Mouse (Mus musculus): ENCODE results near the gene Igdcc3. TPM values are rescaled to one million over a fixed set of nuclear protein-coding genes. Genes with fewer than 3 reads are reported as not detected.

The Igdcc3 gene
- polyA plus RNA-seq, 1 experiment from 2014 or later: 450 TPM

- no peak overlapping the region for H3K4me3 ChIP-seq
- peaks cover 86% of the 10 kb centered on the region for H3K4me1 ChIP-seq
- peak overlapping the region; percentile 80 for H3K27ac ChIP-seq (replicated peaks)
- H3K27me3 ChIP-seq (ENCODE audit: low read depth, poor library complexity, severe bottlenecking): no peaks in the 10 kb centered on the region
- no peaks in the 10 kb centered on the region for H3K9me3 ChIP-seq (replicated peaks)
- WGBS: 69% methylated on average over 7 of the region's 7 CpGs
- peaks cover 25% of the 10 kb centered on the region for H3K36me3 ChIP-seq
- no peak for DNase-seq (ENCODE audit: low spot score)
Measured at GRCm38 (mm10) chr9:65190306-65190705, 49.3 kb downstream of the Igdcc3 start.

- H3K27ac ChIP-seq (replicated peaks): peak overlapping the region; percentile 80
- DNase-seq (ENCODE audit: low spot score): peak; percentile 58
Measured at GRCm38 (mm10) chr9:65191389-65191754, 50.4 kb downstream of the Igdcc3 start.

GRCm38 (mm10) chr9:65191755-65192469 is 50.9 kb downstream of the Igdcc3 start:
- H3K9me3 ChIP-seq (replicated peaks): no peaks in the 10 kb centered on the region
- H3K27me3 ChIP-seq (ENCODE audit: low read depth, poor library complexity, severe bottlenecking): no peaks in the 10 kb centered on the region
- peaks cover 85% of the 10 kb centered on the region for H3K4me1 ChIP-seq
- WGBS: 20% methylated on average over 8 of the region's 8 CpGs
- H3K4me3 ChIP-seq: peak overlapping the region; percentile 5; the same call in 1 of the 2 replicates
- H3K36me3 ChIP-seq: peaks cover 10% of the 10 kb centered on the region
- DNase-seq (ENCODE audit: low spot score): no peak
- H3K27ac ChIP-seq (replicated peaks): peak overlapping the region; percentile 80

More at GRCm38 (mm10) chr9:65191389-65191754, 50.4 kb downstream of the Igdcc3 start:
- Histone ChIP-seq H3K4me3 (peak overlapping the region; percentile 5; the same call in 1 of the 2 replicates), H3K27me3 (ENCODE audit: low read depth, poor library complexity, severe bottlenecking) (no peaks in the 10 kb centered on the region), H3K4me1 (peaks cover 86% of the 10 kb centered on the region), H3K9me3 (replicated peaks) (no peaks in the 10 kb centered on the region), H3K36me3 (peaks cover 14% of the 10 kb centered on the region)
- WGBS: 28% methylated on average over 2 of the region's 2 CpGs

- 70% methylated on average over 12 of the region's 12 CpGs for WGBS
- no peak for DNase-seq (ENCODE audit: low spot score)
- Histone ChIP-seq H3K27me3 (ENCODE audit: low read depth, poor library complexity, severe bottlenecking) (no peaks in the 10 kb centered on the region), H3K4me1 (peaks cover 84% of the 10 kb centered on the region), H3K4me3 (no peak overlapping the region), H3K27ac (replicated peaks) (peak overlapping the region; percentile 5), H3K9me3 (replicated peaks) (no peaks in the 10 kb centered on the region), H3K36me3 (peaks cover 4% of the 10 kb centered on the region; the same call in 1 of the 2 replicates)
Measured at GRCm38 (mm10) chr9:65193214-65193613, 52.2 kb downstream of the Igdcc3 start.

- H3K4me1 ChIP-seq: peaks cover 85% of the 10 kb centered on the region
- no peaks in the 10 kb centered on the region for H3K27me3 ChIP-seq (ENCODE audit: low read depth, poor library complexity, severe bottlenecking)
- peak within 1 kb of the TSS; percentile 90 for H3K27ac ChIP-seq (replicated peaks)
- H3K9me3 ChIP-seq (replicated peaks): no peaks in the 10 kb centered on the region
- no peak for DNase-seq (ENCODE audit: low spot score)
- 88% methylated on average over 4 of the region's 4 CpGs for WGBS
- H3K36me3 ChIP-seq: no peaks in the 10 kb centered on the region
- H3K4me3 ChIP-seq: 0 out of 2 replicates have a peak within 1 kb of the TSS, but pooled peaks have one; percentile 7
Measured at GRCm38 (mm10) chr9:65195053-65195452, 54.1 kb downstream of the Igdcc3 start, which contains the start of gene Parp16. Gene Parp16 (plus strand): TSS chr9:65195353.

GRCm38 (mm10) chr9:65195621-65195981 is 54.6 kb downstream of the Igdcc3 start:
- peak; percentile 36 for DNase-seq (ENCODE audit: low spot score)
- WGBS: 63% methylated on average over 8 of the region's 8 CpGs
- Histone ChIP-seq H3K4me1 (peaks cover 85% of the 10 kb centered on the region), H3K27ac (replicated peaks) (peak overlapping the region; percentile 90), H3K27me3 (ENCODE audit: low read depth, poor library complexity, severe bottlenecking) (no peaks in the 10 kb centered on the region), H3K4me3 (0 out of 2 replicates have a peak overlapping the region, but pooled peaks have one; percentile 7), H3K9me3 (replicated peaks) (no peaks in the 10 kb centered on the region), H3K36me3 (no peaks in the 10 kb centered on the region)

GRCm38 (mm10) chr9:65195982-65196737 is 55.2 kb downstream of the Igdcc3 start:
- peak overlapping the region; percentile 90 for H3K27ac ChIP-seq (replicated peaks)
- H3K27me3 ChIP-seq (ENCODE audit: low read depth, poor library complexity, severe bottlenecking): no peaks in the 10 kb centered on the region
- WGBS: 5% methylated on average over 9 of the region's 9 CpGs
- peak; percentile 70 for DNase-seq (ENCODE audit: low spot score)
- peak overlapping the region; percentile 10; the same call in 1 of the 2 replicates for H3K4me3 ChIP-seq
- H3K36me3 ChIP-seq: no peaks in the 10 kb centered on the region
- H3K9me3 ChIP-seq (replicated peaks): no peaks in the 10 kb centered on the region
- H3K4me1 ChIP-seq: peaks cover 80% of the 10 kb centered on the region

- WGBS: 24% methylated on average over 26 of the region's 26 CpGs
- DNase-seq (ENCODE audit: low spot score): peak; percentile 87
- no peaks in the 10 kb centered on the region for H3K27me3 ChIP-seq (ENCODE audit: low read depth, poor library complexity, severe bottlenecking)
- H3K4me3 ChIP-seq: peak overlapping the region; percentile 10
- peak overlapping the region; percentile 90 for H3K27ac ChIP-seq (replicated peaks)
- H3K36me3 ChIP-seq: no peaks in the 10 kb centered on the region
- H3K4me1 ChIP-seq: peaks cover 72% of the 10 kb centered on the region
- H3K9me3 ChIP-seq (replicated peaks): no peaks in the 10 kb centered on the region
Measured at GRCm38 (mm10) chr9:65196738-65197569, 56.0 kb downstream of the Igdcc3 start.

GRCm38 (mm10) chr9:65197826-65198225 is 56.8 kb downstream of the Igdcc3 start:
- H3K4me3 ChIP-seq: no peak overlapping the region
- H3K27ac ChIP-seq (replicated peaks): peak overlapping the region; percentile 42; the same call in 1 of the 2 replicates
- peaks cover 70% of the 10 kb centered on the region for H3K4me1 ChIP-seq
- no peaks in the 10 kb centered on the region for H3K9me3 ChIP-seq (replicated peaks)
- H3K27me3 ChIP-seq (ENCODE audit: low read depth, poor library complexity, severe bottlenecking): no peaks in the 10 kb centered on the region
- no peaks in the 10 kb centered on the region for H3K36me3 ChIP-seq
- WGBS: 83% methylated on average over 6 of the region's 6 CpGs
- no peak for DNase-seq (ENCODE audit: low spot score)

- Histone ChIP-seq H3K9me3 (replicated peaks) (no peaks in the 10 kb centered on the region), H3K36me3 (no peaks in the 10 kb centered on the region), H3K27me3 (ENCODE audit: low read depth, poor library complexity, severe bottlenecking) (no peaks in the 10 kb centered on the region), H3K27ac (replicated peaks) (peak overlapping the region; percentile 64), H3K4me3 (no peak overlapping the region), H3K4me1 (peaks cover 53% of the 10 kb centered on the region)
- 69% methylated on average over 7 of the region's 7 CpGs for WGBS
- no peak for DNase-seq (ENCODE audit: low spot score)
Measured at GRCm38 (mm10) chr9:65199723-65200122, 58.7 kb downstream of the Igdcc3 start.

GRCm38 (mm10) chr9:65200606-65201005 is 59.6 kb downstream of the Igdcc3 start:
- H3K4me1 ChIP-seq: peaks cover 48% of the 10 kb centered on the region
- H3K36me3 ChIP-seq: no peaks in the 10 kb centered on the region
- peak overlapping the region; percentile 64; the same call in 1 of the 2 replicates for H3K27ac ChIP-seq (replicated peaks)
- H3K27me3 ChIP-seq (ENCODE audit: low read depth, poor library complexity, severe bottlenecking): no peaks in the 10 kb centered on the region
- H3K4me3 ChIP-seq: no peak overlapping the region
- H3K9me3 ChIP-seq (replicated peaks): no peaks in the 10 kb centered on the region
- 87% methylated on average over 1 of the region's 1 CpGs for WGBS
- DNase-seq (ENCODE audit: low spot score): no peak

- Histone ChIP-seq H3K4me1 (peaks cover 44% of the 10 kb centered on the region), H3K36me3 (no peaks in the 10 kb centered on the region), H3K27ac (replicated peaks) (peak overlapping the region; percentile 42; the same call in 1 of the 2 replicates), H3K9me3 (replicated peaks) (no peaks in the 10 kb centered on the region), H3K4me3 (no peak overlapping the region), H3K27me3 (ENCODE audit: low read depth, poor library complexity, severe bottlenecking) (no peaks in the 10 kb centered on the region)
- no peak for DNase-seq (ENCODE audit: low spot score)
- WGBS: 65% methylated on average over 3 of the region's 3 CpGs
Measured at GRCm38 (mm10) chr9:65201021-65201380, 60.0 kb downstream of the Igdcc3 start.
